In the genomic region with DNA sequence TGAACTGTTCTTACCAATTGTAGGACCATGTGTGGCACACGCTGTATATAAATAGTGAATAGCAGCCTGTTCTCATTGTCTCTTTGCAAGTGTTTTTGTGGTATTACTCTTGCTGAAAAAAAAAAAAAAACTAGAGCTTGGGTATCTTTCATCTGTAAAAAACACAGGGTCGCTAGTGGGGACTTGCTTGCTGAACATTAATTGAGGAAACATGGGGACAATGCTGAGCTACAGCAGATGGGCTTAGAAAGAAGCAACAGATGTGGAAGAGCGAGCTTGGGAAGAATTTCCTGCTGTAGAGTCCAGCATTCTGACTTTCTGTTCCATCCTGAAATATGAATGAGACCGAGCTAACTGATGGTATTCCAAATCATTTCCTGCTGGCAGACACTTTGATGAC, we compare ENCODE assay signal across 30 mouse cellular contexts. TPM values are rescaled to one million over a fixed set of nuclear protein-coding genes. Genes with fewer than 3 reads are reported as not detected.
"Had no signal": no experiment of that assay in that cellular context is flagged by ENCODE, and none has a peak within 500 bp of the region (broad histone marks: within the 10 kb centered on the region; RNA-seq: fewer than 3 reads in every experiment).

No protein-coding gene starts in this region.

- H3K4me3 ChIP-seq: gastrocnemius, adult 2 months; heart, adult 2 months; hindbrain, embryonic 10.5 days; hindbrain, embryonic 12.5 days; intestine, embryonic 15.5 days; layer of hippocampus, adult 2 months; left cerebral cortex, adult 2 months; limb, embryonic 13.5 days; liver, embryonic 13.5 days had no signal

- ATAC-seq: hindbrain, embryonic 16.5 days; inflammation-experienced regulatory T-cells, adult 6 months; intestine, embryonic 15.5 days; intestine, postnatal 0 days had no signal

- H3K27ac ChIP-seq: gastrocnemius, adult 2 months; heart, adult 2 months; hindbrain, embryonic 10.5 days; hindbrain, embryonic 12.5 days; hindbrain, embryonic 14.5 days; intestine, embryonic 15.5 days; layer of hippocampus, adult 2 months; left cerebral cortex, adult 2 months; limb, embryonic 13.5 days; liver, embryonic 13.5 days had no signal

- H3K9me3 ChIP-seq: hindbrain, embryonic 10.5 days; hindbrain, embryonic 12.5 days; intestine, embryonic 15.5 days; limb, embryonic 13.5 days; liver, embryonic 13.5 days had no signal

- DNase-seq: gastrocnemius, adult 2 months; gastrocnemius, postnatal 10 days; gastrocnemius, postnatal 25 days; heart, adult 2 months; heart, postnatal 10 days; heart, postnatal 4 days; kidney, adult 18-20 months; kidney, adult 8-10 months; kidney, postnatal 10 days; kidney, postnatal 25 days; kidney, postnatal 4 days; liver; liver, embryonic 13.5 days had no signal

- H3K4me2 ChIP-seq: heart, embryonic 11.5 days; hindbrain, embryonic 12.5 days; hindbrain, embryonic 14.5 days; intestine, embryonic 15.5 days; limb, embryonic 13.5 days; liver, embryonic 11.5 days; liver, embryonic 13.5 days had no signal

- H3K9ac ChIP-seq: hindbrain, embryonic 12.5 days; hindbrain, embryonic 14.5 days; intestine, embryonic 15.5 days; limb, embryonic 13.5 days; liver, embryonic 13.5 days had no signal

- H3K27me3 ChIP-seq: hindbrain, embryonic 12.5 days; intestine, embryonic 15.5 days; limb, embryonic 13.5 days; liver, embryonic 13.5 days had no signal

- H3K36me3 ChIP-seq: hindbrain, embryonic 10.5 days; hindbrain, embryonic 12.5 days; intestine, embryonic 15.5 days; limb, embryonic 13.5 days; liver, embryonic 13.5 days had no signal

- H3K4me1 ChIP-seq: hindbrain, embryonic 12.5 days; intestine, embryonic 15.5 days; liver, embryonic 13.5 days had no signal

RNA-seq across cellular contexts. Expression of a gene that starts 22.7 kb away (rescaled TPM):
- polyA plus RNA-seq: inflammation-experienced regulatory T-cells, adult 6 months had no signal

RNA-seq across cellular contexts. Expression of a gene that starts 51.9 kb away (rescaled TPM):
- polyA plus RNA-seq: heart, adult 2 months; heart, embryonic 11.5 days; heart, embryonic 14.5 days; heart, embryonic 16.5 days; inflammation-experienced regulatory T-cells, adult 6 months; intestine, embryonic 15.5 days; intestine, postnatal 0 days; kidney, embryonic 14.5 days; kidney, embryonic 16.5 days; limb, embryonic 11.5 days; limb, embryonic 13.5 days; liver, embryonic 11.5 days; liver, embryonic 13.5 days had no signal
